Mouse (Mus musculus) inflammation-experienced regulatory T-cells, adult 6 months (primary cell): ENCODE data around the gene Gm20425. TPM values are rescaled to one million over a fixed set of nuclear protein-coding genes. Genes with fewer than 3 reads are reported as not detected.

Source experiments
- ATAC-seq: one replicate; pipeline ENCODE4 v1.8.0; 2017
- polyA plus RNA-seq, 3 experiments: library from polyadenylated mRNA; unstranded; fragments of 100-300 nt; shearing (Covaris generic); gene quantifications; one replicate each; pipeline ENCODE4 v1.2.1; 2017

The Gm20425 gene
- polyA plus RNA-seq, 3 experiments from 2014 or later: 1.2 to 2.2 (median 1.5) TPM

GRCm38 (mm10) chr9:103153286-103153685 is 76.8 kb downstream of the Gm20425 start:
- no peak for ATAC-seq

GRCm38 (mm10) chr9:103149074-103149799 is 80.9 kb downstream of the Gm20425 start:
- ATAC-seq: no peak

- no peak for ATAC-seq
Measured at GRCm38 (mm10) chr9:103147103-103147502, 83.0 kb downstream of the Gm20425 start.

DNA sequence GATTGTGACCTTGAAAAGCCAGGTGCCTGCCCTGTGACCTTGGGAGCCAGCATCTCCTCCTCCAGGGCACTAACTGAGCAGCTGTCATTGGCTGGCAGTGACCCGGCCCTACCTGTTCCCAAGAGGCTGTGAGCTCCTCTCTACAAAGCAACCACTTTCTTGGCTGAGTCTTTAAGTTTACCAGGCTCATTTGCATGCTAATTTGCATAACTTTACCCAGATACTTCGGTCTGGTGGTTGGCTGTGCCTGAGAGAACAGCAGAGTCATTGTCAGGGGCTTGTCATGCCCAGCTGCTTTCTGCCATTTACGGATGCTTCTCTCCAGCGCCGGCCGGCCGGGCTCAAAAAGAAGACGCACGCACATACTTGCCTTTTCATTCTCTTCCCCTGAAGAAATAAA is 83.4 kb downstream of the Gm20425 start:
- no peak for ATAC-seq

- ATAC-seq: no peak
Measured at GRCm38 (mm10) chr9:103146257-103146656, 83.8 kb downstream of the Gm20425 start.

DNA sequence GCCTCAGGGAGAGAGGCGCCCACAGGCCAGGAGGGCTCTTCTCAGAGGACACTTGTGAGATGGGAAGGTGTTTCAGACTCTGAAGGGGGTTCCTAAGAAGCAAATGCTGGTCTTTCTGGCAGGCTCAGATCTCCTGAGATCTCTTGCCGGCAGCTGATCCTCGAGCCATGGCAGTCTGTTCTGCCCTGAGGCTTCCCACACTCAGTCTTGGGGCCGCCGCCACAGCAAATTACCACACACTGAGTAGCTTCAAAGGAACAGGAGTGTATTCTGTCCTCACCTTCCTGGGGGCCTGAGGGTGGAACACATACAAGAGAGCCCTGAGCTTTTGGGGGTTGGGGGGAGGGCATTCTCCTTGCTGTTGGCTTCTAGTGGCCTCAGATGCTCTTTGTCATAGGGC is 84.8 kb downstream of the Gm20425 start:
- no peak for ATAC-seq

GRCm38 (mm10) chr9:103143881-103144280 is 86.2 kb downstream of the Gm20425 start:
- no peak for ATAC-seq

GRCm38 (mm10) chr9:103141266-103141665 is 88.8 kb downstream of the Gm20425 start:
- no peak for ATAC-seq

- no peak for ATAC-seq
Measured at GRCm38 (mm10) chr9:103140384-103140783, 89.7 kb downstream of the Gm20425 start.

Other genes starting within 250 kb of the Gm20425 start
- under 1 TPM; 0.20 to 0.71 (median 0.26) TPM for gene Slco2a1, start 241.6 kb downstream of the Gm20425 start, polyA plus RNA-seq
- gene Rab6b, start 118.5 kb downstream of the Gm20425 start, polyA plus RNA-seq: 1 to 10 TPM in 1 of 3 experiments, under 1 TPM in 1, not detected in 1; 0.26 to 8.1 TPM
- 10 to 100 TPM; 24.6 to 35.8 (median 30.2) TPM for gene Srprb, start 28.2 kb downstream of the Gm20425 start, polyA plus RNA-seq
- gene Trf, start 137 bp upstream of the Gm20425 start, polyA plus RNA-seq: 1 to 10 TPM in 1 of 3 experiments, under 1 TPM in 2; 0.37 to 3.0 (median 0.43) TPM
- gene 1300017J02Rik, start 74.8 kb upstream of the Gm20425 start, polyA plus RNA-seq: not detected
- 10 to 100 TPM; 23.6 to 30.2 (median 29.7) TPM for gene Topbp1, start 74.9 kb upstream of the Gm20425 start, polyA plus RNA-seq
- gene Cdv3, start 135.5 kb upstream of the Gm20425 start, polyA plus RNA-seq: 100 to 1,000 TPM in 1 of 3 experiments, 10 to 100 TPM in 2; 70.3 to 256 (median 81.7) TPM